Mouse (Mus musculus) bone marrow, adult 2 months (tissue): ENCODE data around the gene Fbxo36. TPM values are rescaled to one million over a fixed set of nuclear protein-coding genes. Genes with fewer than 3 reads are reported as not detected.
A peak's percentile ranks its signal among the peaks of the same experiment; 100 is the strongest.

Experiments
- H3K27ac ChIP-seq: fragments of 200-500 bp; 2 replicates; pipeline ENCODE4 v1.5.1; 2012; ENCODE audit warnings: low read depth, mild to moderate bottlenecking, control low read depth, inconsistent platforms, low read length; ENCODE audit not compliant: control insufficient read depth, poor library complexity, insufficient read depth
- H3K4me1 ChIP-seq: fragments of 200-500 bp; 2 replicates; pipeline ENCODE4 v1.6.1; 2011; ENCODE audit warnings: low read length; ENCODE audit not compliant: control insufficient read depth, insufficient read depth
- H3K4me3 ChIP-seq: fragments of 200-500 bp; replicated peaks from 2 replicates; pipeline ENCODE3; 2011; ENCODE audit warnings: mild to moderate bottlenecking, low read depth, low read length, control low read depth; ENCODE audit not compliant: control insufficient read depth
- CTCF ChIP-seq: fragments of 200-500 bp; IDR thresholded peaks from 2 replicates; pipeline ENCODE4 v1.5.1; 2011; ENCODE audit warnings: low read length, control low read depth; ENCODE audit not compliant: control insufficient read depth, insufficient read depth
- POLR2A ChIP-seq: fragments of 200-500 bp; IDR thresholded peaks from 2 replicates; pipeline ENCODE4 v1.6.1; 2011; ENCODE audit warnings: low read depth, mild to moderate bottlenecking, control low read depth, low read length, borderline replicate concordance; ENCODE audit not compliant: control insufficient read depth
- WGBS: fragments of 180-500 bp; shearing (Covaris S2); methylation state at CpG from one replicate; pipeline ENCODE4 v1.1.7; 2018; 5-methylcytosine and 5-hydroxymethylcytosine counted together
- polyA plus RNA-seq: library from polyadenylated mRNA; stranded (reverse); fragments of >200 nt; gene quantifications from 2 replicates; pipeline ENCODE4 v1.2.4, GENCODE M21; 2011; ENCODE audit warnings: low replicate concordance; ENCODE audit not compliant: missing spikeins, insufficient read depth, insufficient read length

Gene Fbxo36
- polyA plus RNA-seq, 1 experiment: 1.7 TPM

GRCm38 (mm10) chr1:84838156-84838555 is 1.5 kb upstream of the Fbxo36 start:
- Histone ChIP-seq H3K27ac (peak overlapping the region; percentile 78; the same call in 1 of the 2 replicates), H3K4me3 (peak overlapping the region; percentile 93), H3K4me1 (no peaks in the 10 kb centered on the region)
- TF ChIP-seq CTCF (no peak), POLR2A (no peak)
- under 1% methylated on average over 22 of the region's 22 CpGs for WGBS

DNA sequence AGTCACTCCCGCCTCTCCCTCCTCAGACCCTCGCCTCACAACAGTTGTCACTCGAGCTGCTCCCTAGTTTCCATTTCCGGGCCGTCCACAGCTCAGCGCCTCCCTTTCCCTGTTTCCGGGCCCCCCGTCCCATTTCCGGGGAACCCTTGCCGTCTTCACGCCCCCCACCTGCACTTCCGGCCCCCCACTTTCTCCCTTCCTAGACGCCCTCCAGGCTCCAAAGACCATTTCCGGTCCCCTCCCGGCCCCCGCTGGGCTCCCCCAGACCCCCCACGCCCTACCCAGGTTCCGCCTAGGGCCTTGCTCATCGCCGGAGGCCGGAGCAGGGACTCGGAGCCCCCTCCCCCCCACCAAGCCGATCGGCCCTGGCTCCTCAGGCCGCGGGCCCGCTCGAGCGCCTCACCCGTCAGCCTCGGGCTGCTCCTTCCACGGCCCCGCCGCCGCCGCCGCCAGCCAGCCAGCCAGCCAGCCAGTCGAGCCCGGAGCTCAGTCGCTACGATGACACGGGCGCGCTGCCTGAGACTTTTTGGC is 955 bp upstream of the Fbxo36 start:
- peak overlapping the region; percentile 78 for H3K27ac ChIP-seq
- H3K4me1 ChIP-seq: no peaks in the 10 kb centered on the region
- TF ChIP-seq POLR2A: peak; percentile 9; the same call in 1 of the 2 replicates
- TF ChIP-seq CTCF: no peak
- WGBS: under 1% methylated on average over 43 of the region's 44 CpGs
- peak overlapping the region; percentile 93 for H3K4me3 ChIP-seq

DNA sequence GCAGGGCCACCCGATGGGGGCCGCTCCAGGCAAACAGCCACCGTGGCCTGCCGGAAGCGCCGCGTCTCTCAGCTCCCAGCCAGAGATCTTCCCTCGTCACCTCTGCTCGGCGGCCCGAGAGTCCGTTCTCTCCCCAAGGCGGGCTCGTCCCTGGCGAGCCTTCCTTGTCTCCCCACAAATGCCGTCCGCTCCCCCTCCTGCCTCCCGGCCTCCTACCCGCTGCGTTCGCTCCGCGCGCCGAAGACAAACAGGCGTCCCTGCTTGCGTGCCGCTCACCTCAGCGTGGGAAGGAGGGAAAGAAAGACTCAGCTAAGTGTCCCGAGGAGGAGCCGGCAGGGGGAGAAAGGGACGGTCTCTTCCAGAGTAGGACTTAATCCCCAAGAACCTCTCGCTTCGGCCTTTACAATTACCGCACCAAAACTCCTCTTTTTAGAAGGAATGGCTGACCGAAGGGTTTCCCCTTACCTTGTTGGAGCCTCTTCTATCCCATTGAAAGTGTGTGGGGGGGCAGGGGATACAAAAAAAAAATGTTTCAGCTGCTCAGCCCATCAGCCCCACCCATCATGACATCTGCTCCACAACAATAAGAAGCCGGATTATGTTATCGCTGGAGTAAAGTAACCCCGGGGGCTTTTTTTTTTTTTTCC is 500 bp downstream of the Fbxo36 start, which contains the start of gene Trip12:
Trip12 (minus strand) TSS at position 499 of the 647 bp plus-strand sequence.
- Histone ChIP-seq H3K27ac (peak within 1 kb of the TSS; percentile 78), H3K4me3 (peak within 1 kb of the TSS; percentile 93), H3K4me1 (no peaks in the 10 kb centered on the region)
- TF ChIP-seq POLR2A (no peak; the same call in 1 of the 2 replicates), CTCF (no peak)
- WGBS: under 1% methylated on average over 39 of the region's 39 CpGs

- Histone ChIP-seq H3K4me3 (no peak overlapping the region), H3K27ac (no peak overlapping the region), H3K4me1 (no peaks in the 10 kb centered on the region)
- TF ChIP-seq CTCF (no peak), POLR2A (no peak)
- WGBS: 71% methylated on average over 3 of the region's 3 CpGs
Observed at GRCm38 (mm10) chr1:84841061-84841460, 1.4 kb downstream of the Fbxo36 start.

- H3K4me3 ChIP-seq: no peak overlapping the region
- TF ChIP-seq CTCF: no peak
- no peak for TF ChIP-seq POLR2A
- H3K4me1 ChIP-seq: no peaks in the 10 kb centered on the region
- 79% methylated on average over 2 of the region's 2 CpGs for whole genome bisulfite sequencing
- no peak overlapping the region for H3K27ac ChIP-seq
Observed at GRCm38 (mm10) chr1:84843366-84843765, 3.7 kb downstream of the Fbxo36 start.

GRCm38 (mm10) chr1:84847698-84848097 is 8.1 kb downstream of the Fbxo36 start:
- TF ChIP-seq POLR2A (no peak), CTCF (no peak)
- Histone ChIP-seq H3K4me3 (no peak overlapping the region), H3K4me1 (no peaks in the 10 kb centered on the region), H3K27ac (no peak overlapping the region)
- WGBS: 90% methylated on average over 7 of the region's 7 CpGs

DNA sequence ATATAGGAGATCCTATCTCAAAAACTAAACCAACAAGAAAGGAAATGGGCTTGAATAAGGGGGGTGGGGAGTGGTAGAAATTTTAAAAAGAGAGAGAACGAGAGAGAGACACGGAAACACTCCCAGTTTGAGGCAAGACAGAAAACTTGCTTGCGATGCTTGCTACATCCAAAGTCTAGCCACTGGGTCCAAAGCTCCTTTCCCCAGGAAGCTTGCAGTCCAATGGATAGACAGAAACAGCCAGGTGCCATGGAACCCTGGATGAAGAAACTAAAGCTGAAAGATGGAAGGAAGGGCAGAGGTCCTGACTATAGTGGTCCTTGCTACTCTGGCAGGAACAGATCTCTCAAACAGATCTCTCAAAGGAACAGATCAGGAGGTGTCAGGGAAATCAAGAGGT is 8.7 kb downstream of the Fbxo36 start:
- Histone ChIP-seq H3K4me3 (no peak overlapping the region), H3K4me1 (no peaks in the 10 kb centered on the region), H3K27ac (no peak overlapping the region)
- TF ChIP-seq POLR2A: no peak
- TF ChIP-seq CTCF: no peak
- 83% methylated on average over 3 of the region's 3 CpGs for WGBS

DNA sequence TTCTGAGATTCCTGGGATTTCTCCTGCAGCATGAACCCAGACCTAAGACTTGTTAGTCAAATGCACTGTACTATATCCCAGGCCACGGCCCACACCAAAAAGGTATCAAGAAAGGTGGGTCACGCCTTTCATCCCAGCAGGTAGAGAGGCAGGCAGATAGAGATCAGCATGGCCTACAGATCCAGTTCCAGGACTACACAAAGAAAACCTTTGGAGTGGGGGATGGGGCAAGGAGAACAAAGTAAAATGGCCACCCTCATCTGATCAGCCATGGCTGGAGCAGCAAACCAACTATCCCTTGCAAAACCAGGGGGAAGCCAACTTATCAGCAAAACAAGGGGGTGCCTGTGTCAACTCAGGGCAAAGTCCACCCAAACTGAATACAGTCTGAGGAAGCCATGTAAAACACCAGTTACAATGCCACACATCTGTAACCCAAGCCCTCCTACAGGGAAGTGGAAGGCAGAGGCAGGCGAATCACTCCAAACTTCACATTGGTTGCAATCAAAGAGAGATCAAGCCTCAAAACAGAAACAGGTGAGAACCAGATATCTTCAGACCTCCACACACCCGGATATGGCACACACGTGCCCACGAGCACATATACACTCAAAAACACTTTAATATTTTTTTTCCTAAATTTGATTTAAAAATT is 9.3 kb downstream of the Fbxo36 start:
- Histone ChIP-seq H3K4me1 (no peaks in the 10 kb centered on the region), H3K27ac (no peak overlapping the region), H3K4me3 (no peak overlapping the region)
- WGBS: 86% methylated on average over 6 of the region's 6 CpGs
- no peak for TF ChIP-seq POLR2A
- no peak for TF ChIP-seq CTCF
